Mouse (Mus musculus) adrenal gland, postnatal 10 days (tissue): Measurements from ENCODE around the gene Taok3. TPM values are rescaled to one million over a fixed set of nuclear protein-coding genes. Genes with fewer than 3 reads are reported as not detected.

ENCODE experiments used
- DNase-seq: peaks from one replicate; pipeline ENCODE4 v3.0.0; 2021; ENCODE audit warnings: mixed read lengths
- total RNA-seq, 2 experiments: library from RNA; stranded (reverse); gene quantifications; 2 replicates each; pipeline ENCODE4 v1.2.3; 2021

Taok3 gene
- total RNA-seq, 2 experiments from 2014 or later = 26.0 to 29.3 TPM

DNA sequence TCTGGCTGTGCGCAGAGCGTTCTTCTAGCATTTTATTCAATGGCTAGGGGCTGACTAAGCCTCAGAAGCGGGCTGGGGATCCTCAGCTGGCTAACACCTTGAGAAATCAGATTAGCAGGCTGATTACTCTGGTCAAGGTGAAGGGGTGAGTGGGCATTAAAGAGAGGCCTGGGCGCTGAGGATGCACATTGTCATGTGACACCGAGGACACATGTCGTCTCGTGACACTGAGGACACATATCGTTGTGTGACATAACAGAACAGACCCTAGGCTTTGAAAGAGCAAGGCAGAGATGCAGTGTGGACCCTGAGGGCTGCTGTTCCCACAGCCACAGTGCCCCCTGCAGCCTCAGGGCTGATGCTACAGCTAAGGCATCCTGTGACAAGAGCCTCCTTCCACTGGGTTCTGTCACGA, 23.8 kb downstream of the Taok3 start:
- DNase-seq = peak; percentile 64

DNA sequence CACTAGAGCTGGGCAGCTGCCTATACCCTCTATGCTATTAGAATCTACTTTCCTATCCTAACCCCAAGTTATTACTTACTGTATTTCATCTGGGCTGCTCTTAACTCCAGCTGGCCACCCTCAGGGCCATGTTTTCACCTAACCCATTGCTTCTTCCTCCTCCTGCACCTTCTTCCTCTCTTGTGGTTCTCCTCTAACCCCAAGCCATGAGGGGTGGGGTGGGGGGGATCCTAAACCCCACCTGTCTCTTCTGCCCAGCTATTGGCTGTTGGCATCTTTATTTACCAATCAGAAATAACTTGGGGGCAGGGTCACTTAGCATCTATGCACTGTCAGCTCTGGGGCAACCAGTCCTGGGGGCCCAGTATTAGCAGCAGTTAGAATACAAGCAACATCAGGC, 26.2 kb downstream of the Taok3 start:
- DNase-seq = no peak

DNA sequence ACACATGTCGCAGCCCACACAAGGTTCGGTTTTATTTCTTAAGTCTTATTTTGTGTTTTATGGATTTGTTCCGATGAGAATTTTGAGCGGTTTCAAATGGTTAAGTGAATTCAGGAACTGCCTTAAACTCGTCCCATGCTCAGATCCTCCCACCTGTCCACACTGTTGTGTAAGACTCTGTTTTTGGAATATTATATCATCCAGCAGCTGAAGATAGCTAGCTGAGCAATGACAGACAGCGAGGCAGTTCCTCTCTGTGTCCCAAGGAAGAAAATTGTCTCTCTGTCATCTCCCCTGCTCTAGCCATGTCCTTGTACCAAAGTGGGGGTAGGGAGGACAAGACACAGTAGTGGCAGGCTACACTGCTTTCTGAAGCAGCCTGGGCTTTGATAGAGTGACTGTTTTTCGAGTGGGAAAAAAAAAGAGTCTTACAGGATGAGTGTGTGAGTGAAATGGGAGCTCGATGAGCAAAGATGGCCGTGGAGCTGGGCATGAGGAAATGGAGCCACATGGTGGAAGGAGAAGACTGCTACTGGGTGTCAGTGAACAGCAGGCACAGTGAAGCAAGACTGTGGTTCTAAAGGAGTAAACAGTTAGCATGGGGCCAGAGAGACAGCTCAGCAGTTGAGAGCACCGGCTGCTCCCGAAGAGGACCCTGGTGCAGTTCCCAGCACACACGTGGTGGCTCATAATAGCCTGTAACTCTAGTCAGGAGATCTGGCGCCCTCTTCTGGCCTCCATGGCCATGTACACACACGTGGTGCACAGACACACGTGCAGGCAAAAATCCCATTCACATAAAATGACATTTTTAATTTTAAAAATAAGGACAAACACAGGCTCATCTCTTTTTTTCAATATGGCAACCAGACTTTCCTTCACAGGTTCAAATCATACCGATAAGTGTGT, 27.5 kb downstream of the Taok3 start:
- DNase-seq = no peak

DNA sequence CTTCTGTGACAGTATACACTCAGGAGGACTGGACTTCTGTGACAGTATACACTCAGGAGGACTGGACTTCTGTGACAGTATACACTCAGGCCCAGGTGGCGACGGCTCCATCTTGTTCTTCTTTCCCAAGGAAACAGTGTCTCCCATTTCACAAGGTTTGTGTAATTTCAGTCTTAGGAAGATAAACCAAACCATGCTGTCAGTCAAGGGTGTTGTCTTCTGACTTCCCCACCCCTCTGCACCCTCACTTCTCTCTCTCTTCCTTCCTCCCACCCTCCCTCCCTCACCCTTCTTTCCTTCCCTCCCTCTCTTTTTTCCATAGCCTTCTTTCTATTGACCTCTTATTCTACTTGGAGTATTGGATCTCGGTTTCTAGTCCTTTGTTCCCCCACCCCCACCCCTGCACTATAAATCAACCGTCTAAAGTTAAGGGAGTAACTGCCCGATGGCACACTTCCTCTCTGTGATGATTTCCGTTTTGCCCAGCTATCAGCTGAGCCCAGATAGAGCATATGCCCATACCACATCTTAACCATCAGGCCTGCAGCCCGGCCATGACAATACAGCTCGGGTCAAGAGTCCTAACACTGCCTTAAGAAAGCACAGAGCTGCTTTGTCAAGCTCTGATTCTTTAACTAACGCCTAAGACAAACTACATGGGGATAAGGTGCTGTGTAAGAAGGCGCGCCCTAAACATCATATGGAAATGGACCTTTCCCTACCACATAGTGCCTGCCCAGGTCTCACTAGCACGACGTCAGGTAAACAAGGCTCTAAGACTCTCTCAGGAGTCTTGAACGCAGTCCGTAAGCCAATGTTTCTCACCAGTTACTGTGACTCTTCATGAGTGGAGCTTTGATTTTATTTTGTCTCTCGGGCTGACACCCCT, 29.4 kb downstream of the Taok3 start:
- DNase-seq = no peak

DNA sequence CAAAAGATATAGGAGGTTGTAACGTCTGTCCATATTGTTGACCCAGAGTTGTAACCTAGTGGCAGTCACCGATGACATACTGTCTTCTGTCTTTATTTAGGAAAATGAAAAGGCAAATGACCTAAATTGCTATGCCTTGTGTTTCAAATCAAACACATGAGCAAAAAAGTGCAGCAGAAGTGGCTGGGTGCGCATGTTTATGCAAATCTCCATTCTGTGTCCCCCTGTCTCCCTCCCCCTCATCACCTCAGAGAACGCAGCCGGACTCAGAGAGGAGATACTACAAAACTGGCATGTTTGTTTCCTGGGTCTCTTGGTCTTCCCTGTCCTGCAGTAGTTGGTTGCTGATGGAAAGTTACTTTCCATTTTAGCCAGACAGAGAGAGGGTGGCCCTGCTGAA, 30.1 kb downstream of the Taok3 start:
- DNase-seq = no peak

DNA sequence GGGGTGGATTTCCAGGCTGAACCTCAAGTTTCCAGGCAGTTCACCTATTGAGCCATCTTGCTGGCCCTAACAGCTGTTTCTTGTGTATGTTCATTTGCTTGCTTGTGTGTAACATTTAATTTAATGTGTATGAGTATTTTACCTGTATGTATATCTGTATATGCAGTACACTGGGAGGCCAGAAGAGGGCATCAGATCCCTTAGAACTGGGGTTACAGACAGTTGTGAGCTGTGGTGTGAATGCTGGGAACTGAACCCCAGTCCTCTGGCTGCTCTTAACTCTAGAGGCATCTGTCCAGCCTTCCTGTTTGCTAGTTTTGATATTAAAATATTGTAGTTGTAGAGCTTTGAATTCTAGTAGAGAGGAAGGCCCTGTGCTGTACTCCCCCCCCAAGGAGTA, 33.0 kb downstream of the Taok3 start:
- no peak for DNase-seq

DNA sequence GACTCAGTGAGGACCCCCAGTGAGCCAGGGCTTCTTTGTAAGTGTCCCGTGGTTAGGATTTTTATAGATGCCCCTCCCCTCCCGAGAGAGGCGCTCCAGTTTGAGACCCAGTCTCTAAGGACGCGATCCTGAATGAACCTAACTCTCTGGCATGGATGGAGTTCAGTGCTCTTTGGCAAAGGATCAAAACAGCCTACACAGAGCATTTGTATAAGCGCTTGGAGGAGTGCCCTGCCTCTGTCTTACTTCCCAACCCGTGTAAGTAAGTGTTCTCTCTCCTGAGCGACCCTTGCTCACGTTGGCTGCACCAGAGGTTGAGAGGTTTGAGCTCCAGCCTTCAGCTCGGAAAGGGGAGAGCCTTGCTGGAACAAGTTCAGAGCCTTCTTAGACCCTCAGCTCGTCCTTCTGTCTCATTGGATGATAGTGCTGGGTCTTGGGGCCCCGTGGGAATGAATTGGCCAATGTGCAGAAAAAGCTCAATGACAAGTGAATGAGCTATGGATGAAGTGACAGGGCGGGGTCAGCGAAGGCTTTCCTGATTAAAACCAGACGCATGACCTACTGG, 33.7 kb downstream of the Taok3 start:
- DNase-seq = peak; percentile 49

DNA sequence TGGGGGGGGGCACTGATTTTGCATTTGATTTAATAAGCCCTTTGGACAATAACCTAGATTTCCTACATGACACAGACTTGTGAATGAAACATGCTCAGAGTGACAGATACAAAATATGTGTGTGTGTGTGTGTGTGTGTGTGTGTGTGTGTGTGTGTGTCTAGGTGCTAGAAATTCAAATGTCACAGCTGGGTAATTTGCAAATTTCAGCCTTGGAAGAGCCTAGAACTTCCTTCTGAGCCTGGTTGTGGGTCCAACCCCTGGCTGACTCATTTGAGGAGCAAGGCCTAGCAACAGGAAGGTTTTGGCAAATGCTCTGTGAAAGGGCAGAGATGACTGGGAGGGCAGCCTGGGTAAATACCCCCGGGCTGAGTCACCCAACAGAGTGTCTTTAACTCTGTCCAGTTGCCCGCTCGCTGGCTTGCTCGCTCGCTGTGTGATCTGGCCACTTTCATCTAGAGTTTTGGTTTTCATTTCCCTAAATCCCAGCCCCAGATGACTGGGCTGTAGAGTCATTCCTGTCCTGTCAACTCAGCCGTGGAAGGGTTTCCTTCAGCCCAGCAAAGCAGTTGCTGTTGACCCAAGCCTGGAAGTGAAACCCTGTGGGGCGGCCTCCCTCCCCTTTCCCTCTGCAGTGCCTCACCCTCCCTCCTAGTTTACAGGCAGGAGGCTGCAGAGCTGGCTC, 38.5 kb downstream of the Taok3 start:
- DNase-seq = peak; percentile 81

DNA sequence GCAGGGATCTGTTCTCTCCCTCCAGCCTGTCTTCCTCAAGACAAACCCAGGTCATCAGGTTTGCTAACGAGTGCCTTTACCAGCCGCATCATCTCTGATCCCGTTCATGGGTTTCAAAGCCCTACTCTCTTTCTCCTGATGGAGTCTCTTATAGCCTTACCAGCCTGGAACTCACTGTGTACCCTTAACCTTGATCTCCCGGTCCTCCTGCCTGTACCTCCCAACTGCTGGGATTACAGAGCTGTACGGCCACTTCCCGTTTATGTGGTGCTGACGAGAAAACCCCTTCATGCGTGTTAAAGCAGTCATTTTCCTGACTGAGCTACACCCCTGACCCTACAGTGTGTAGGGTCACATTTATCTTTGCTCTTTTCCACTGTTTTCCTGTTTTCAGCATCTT, 39.4 kb downstream of the Taok3 start:
- DNase-seq = no peak

DNA sequence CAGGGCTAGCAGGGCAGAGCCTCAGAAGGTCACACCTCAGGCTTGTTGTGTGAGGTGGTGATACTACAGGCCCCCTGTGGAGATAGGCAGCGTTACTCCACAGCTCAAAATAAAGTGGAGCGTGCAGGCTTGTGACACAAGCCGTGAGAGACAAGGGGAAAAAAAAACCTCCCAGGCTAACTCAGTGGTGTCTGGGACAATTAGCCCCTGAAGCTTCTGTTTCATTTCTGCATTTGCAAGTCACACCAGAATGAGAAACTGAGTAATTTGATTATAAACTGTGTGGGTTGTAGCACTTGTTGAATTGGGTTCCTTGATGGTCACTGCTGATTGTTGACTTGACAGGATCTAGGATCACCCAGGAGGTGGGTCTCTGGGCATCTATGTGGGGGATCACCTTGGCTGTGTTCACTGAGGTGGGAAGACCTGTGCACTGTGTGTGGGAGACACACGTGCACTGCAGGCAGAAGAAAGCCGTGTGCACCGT, 39.9 kb downstream of the Taok3 start:
- DNase-seq = no peak

DNA sequence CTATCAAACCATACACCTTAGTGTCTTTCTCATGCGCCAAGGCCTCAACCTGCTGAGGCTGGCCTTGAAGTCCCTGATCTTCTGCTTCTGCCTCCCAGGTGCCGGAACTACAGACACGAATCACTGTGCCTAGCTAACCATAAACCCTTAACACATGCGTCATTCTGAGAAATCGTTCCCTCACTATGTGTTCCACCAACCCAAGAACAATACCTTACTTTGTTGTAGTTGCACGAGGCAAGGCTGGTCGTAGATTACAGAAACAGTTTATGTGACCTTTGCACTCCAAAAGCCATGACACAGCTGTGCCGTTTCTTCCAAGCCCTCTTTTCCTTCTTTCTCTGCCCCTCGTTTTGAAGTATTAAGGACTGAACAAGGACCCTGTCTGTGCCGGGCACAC, 40.6 kb downstream of the Taok3 start:
- DNase-seq = no peak

DNA sequence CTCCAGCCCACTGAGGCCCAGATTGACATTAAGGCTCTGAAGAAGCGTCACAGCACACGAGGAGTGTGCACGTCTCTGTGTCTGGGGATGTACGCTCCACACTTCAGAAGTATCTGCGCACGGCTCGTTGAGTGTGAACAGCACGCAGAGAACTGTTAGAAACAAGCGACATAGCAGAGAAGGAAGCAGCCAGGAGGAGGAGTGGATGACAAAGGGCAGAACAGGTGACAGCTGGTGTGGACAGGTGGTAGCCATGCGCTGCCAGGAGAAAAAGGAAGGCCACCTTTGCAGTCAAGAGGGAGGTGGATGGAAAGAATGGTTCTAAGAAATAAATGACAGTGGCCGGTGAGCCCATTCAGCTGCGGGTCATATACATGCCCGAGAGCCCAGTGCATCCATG, 43.9 kb downstream of the Taok3 start:
- no peak for DNase-seq

DNA sequence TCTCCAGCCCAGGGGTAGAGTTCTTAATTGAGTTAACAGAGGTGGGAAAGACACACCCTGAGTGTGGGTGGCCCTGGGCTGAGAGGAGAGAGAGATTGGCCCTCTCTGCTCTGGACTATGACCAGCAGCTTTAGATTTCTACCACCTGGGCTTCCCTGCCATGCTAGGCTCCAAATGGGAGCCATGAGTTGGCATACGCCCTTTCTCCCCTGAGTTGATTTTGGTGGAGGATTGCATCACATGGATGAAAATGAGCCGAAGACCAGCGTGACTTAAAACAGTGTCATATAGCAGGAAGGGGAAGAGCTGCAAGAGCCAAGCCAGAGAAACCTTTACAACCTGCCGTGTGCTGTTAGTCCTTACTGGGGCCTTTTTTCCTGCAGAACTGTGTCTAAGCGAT, 44.6 kb downstream of the Taok3 start:
- no peak for DNase-seq

DNA sequence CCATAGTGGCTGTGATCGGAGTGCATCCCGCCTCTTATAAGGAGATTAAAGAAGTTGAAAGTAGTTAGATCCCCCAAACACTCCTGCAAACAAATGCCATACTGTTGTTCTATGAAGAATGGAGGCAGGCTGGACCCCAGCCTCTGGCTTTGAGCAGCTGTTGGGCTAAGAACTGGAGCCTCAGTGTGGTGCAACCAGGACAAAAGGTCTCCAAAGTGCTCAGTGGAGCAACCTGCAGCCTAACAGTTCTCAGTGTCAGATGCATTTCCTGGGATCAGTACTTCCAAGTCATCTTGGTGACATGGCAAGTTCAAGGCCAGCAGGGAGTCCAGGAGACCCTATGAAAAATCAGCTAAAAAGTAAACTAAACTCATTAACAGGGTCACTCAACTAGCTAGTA, 45.0 kb downstream of the Taok3 start:
- DNase-seq = no peak

DNA sequence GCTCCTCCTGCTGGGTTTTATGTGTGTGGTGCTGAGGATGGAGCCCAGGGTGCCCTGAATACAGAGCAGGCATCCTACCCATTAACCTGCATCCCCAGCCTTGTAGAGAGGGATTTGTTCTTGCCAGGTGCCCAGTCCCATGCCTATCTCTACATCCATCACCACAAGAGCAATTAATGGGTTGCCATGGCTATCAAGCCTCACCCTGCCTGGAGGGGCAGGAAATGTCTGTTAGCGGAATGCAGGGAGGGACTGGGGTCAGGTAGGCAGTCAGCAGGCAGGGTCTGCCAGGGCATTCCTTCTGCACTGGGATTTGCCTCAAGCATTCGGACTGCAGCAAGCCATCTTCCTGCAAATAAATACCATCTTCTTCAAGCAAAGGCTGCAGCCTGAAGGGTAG, 46.0 kb downstream of the Taok3 start:
- no peak for DNase-seq

DNA sequence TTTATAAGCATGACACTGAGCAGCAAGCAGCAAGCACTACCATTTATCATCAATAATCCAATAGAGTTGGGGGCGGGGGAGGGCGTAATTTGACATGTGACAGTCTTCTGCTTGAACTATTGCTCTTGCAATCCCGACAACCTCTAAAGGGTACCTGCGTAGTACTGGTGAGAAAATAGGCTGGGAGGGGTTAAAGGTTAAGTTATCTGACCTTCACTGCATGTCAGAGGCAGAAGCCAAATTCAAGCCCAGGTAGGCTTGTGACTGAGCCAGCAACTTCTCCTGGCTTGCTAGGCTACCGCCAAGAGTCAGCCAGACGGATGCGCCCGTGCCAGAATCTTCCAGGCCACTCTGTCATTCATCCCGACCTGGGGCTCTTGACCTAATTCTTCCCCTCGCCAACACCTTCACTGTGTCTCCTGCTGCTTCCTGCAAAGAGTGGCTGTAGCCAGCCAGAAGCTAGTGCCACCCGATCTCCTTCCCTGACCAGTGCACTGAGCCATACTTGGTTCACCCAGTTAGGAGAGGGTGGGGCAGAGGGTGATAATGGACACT, 47.0 kb downstream of the Taok3 start:
- DNase-seq = no peak

DNA sequence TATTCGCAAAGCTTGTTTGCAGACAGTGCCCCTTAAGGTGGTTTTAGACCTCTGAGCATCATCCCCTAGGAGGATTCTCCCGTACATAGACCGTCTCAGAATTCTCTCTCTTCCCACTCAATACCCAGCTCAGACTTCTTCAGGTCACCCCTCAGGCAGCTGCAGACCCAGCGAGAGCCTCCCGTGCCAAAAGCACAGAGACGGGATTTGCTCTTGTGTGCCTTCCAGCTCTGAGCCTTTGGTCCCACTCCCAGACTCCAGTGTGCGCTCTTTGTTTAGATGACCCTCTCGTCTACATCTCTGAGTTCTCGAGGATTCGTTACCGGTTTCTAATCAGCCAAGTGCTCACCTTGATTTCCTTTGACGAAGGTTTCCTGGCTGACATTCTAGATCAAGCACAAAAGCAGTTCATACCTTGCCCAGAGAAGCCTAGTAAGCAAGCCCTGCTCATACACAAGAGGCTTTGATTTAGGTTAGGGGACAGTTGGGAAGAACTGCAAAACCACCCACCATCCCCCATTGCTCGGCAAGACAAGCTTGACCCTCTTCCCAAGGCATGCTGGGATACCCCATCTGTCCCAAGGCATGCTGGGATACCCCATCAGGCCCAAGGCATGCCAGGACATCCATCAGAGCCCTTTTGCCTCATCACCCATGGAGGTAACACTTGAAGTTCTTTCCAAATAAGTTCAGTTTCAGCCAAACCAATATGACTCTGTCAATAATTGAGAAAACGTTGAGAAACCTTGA, 48.6 kb downstream of the Taok3 start:
- no peak for DNase-seq

DNA sequence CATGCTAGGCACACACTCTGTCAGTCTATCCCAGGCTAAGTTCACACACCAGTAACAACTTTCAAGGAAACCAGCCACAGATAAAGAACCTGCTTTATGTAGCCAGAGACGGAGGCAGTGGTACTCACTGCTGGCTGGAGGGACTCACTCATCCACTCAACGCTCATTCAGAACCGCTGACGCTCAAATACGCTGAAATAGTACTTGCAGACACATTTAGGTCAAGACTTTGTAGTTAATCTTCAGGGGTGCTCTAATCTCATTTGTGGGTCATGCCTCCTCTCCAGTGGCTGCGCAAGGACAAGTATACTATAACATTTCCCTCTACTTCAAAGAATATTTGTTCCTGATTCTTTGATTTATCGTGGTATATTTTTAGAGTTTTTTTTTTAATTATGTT, 54.1 kb downstream of the Taok3 start:
- no peak for DNase-seq

DNA sequence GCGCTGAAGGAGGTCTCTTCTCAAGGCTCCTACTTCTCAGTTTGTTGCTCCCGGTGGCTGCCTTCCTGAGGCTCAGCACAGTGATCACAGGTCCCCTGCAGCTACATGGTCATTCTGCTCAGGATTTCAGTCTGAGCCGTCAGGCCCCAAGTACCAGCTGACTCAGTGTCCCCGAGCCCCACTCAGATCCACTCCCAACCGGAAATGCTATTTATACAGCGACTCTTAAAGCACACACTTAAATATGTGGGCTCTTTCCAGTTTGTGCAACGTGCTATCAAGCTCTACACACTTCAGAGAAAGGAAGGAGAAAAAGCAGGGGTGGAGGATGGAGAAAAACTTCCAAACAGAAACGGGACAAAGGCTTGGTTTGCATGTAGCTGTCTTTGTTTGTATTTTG, 56.0 kb downstream of the Taok3 start:
- no peak for DNase-seq

DNA sequence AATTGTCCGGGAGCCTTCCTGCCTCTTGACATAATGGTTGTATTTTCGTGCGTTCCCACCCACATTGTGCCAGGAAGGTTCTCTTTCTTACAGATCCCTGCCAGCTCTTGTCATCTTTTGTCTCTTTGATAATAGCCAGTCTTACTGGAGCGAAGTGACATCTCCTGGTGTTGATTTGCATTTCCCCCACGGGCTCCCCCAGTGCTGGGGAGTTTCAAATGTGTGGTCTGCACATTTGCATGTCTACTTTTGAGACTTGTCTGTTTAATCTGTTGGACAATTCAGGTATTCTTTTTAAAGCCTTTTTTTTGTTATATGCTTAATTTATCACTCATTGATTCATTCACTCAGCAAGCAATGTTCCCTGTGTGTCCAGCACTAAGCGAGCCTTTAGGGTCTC, 58.1 kb downstream of the Taok3 start:
- no peak for DNase-seq

DNA sequence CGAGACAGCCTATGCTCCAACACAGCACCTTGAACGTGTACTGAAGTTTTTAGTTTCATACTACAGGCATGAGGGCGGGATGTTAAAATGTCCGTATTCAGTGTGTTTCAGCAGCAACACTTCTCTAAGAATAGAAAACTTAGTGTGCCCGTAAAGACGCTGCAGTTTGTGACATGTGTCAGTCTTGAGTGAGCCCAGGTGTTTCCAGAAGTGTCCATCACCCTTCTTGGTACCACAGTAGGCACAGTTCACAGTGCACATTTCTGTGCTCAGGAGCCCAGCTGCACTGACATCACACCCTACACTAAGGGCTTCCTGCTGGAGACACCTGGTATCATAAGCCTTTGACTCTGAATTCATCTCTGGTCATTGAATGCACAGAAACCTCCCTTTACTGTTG, 58.6 kb downstream of the Taok3 start:
- no peak for DNase-seq
